Mouse (Mus musculus) lung, postnatal 0 days (tissue): ENCODE results near the gene Clec16a.

Experiments
- CTCF ChIP-seq: IDR thresholded peaks from 2 replicates; pipeline ENCODE4 v1.5.1; 2016; ENCODE audit warnings: antibody characterized with exemption, mild to moderate bottlenecking
- EP300 ChIP-seq: IDR thresholded peaks from 2 replicates; pipeline ENCODE4 v1.6.1; 2016; ENCODE audit warnings: antibody characterized with exemption, mild to moderate bottlenecking, control low read depth

DNA sequence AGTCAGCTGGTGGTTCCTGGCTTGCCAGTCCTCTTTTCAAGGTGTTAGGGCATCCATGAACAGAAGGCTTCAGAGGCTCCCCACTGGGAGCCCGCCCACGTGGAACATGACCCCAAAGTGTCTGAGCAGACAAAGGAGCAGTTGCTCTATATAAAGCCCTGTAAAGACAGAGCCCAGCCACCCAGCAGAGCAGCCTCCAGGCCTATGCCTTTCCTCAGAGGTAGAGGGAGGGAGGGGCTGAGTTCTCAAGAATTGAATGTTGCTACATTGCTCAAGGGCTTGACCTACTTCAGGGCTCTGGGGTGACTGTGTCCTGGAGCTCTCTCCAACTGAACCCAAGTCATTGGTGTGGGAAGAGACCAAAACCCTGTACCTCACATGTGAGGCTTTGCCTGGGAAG lies 155.0 kb downstream of the Clec16a start:
- no peak for TF ChIP-seq CTCF
- no peak for TF ChIP-seq EP300
